Mouse (Mus musculus): ENCODE data around the gene Itprid2. TPM values are rescaled to one million over a fixed set of nuclear protein-coding genes. Genes with fewer than 3 reads are reported as not detected.

Itprid2 gene
- polyA plus RNA-seq, 2 experiments, result 1.7 to 3.6 TPM

GRCm38 (mm10) chr2:79630231-79630630 lies 4.9 kb upstream of the Itprid2 start:
- Histone ChIP-seq H3K27me3 (ENCODE audit: control insufficient read depth, insufficient read depth, low read length) (no peaks in the 10 kb centered on the region), H3K9me3 (ENCODE audit: control insufficient read depth, low read length) (no peaks in the 10 kb centered on the region), H3K27ac (no peak overlapping the region), H3K4me3 (ENCODE audit: insufficient read depth in 1 of 2, low read depth in 2 of 2, low read length in 2 of 2) (no peak overlapping the region), H3K4me1 (replicated peaks; ENCODE audit: control insufficient read depth in 2 of 2, insufficient read depth in 2 of 2, low read length in 1 of 2) (peaks cover 0 to 2% of the 10 kb centered on the region in 2 experiments; a peak in 2 of 4 replicates), H3K9ac (replicated peaks) (no peak overlapping the region), H3K4me2 (ENCODE audit: low read depth) (no peak overlapping the region), H3K36me3 (replicated peaks; ENCODE audit: control insufficient read depth, insufficient read depth, low read depth) (no peaks in the 10 kb centered on the region)
- no peak for ATAC-seq (ENCODE audit: insufficient read depth)
- no peak for TF ChIP-seq EP300 (IDR thresholded peaks at IDR 0.05; ENCODE audit: low read depth)
- no peak for TF ChIP-seq CTCF (IDR thresholded peaks at IDR 0.05; ENCODE audit: low read depth)
- DNase-seq (ENCODE audit: low read depth in 3 of 3, low spot score in 3 of 3), result no peak
- WGBS (ENCODE audit: insufficient replicate concordance), result 58% methylated on average over 2 of the region's 2 CpGs

DNA sequence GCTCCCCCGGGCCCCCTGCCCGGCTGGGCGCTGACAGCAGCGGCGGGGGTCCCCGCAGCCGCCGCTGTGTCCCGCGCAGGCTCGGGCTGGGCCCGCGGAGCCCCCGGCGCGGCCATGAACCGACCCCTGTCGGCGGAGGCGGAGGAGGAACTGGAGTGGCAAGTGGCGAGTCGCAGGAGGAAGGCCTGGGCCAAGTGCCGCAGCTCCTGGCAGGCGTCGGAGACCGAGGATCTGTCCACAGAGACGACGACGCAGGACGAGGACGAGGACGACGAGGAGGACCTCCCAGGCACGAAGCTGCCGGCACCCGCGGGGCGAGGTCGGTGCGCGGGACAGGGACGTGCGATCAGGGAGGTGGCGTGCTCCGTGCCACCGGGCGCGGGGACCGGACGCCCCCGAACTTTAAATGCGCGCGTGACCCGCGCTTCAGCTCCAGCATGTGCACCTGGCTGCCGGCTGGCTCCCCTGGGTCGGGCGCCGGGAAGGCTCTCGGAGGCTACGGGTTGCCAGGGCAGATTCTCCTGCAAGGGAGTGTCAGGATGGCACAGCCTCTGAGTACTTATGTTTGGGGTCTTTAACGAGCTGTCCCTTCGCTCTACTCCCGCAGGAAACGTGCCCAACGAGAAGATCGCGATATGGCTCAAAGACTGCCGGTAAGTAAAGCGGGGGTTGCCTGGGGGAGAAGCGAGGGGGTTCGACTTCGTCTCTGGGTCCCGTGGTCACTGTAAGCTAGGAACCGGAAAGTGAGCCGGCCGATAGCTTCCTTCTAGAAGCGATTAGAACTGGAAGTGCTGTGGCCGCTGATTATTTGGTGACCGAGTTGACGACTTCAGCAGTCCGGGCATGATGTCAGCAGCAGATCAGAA lies 507 bp downstream of the Itprid2 start:
- peak overlapping the region; percentile 2; the same call in 1 of the 2 replicates for H3K27ac ChIP-seq
- H3K27me3 ChIP-seq (ENCODE audit: control insufficient read depth, insufficient read depth, low read length), result no peaks in the 10 kb centered on the region
- peak overlapping the region; percentile 68 for H3K9ac ChIP-seq (replicated peaks)
- TF ChIP-seq EP300 (IDR thresholded peaks at IDR 0.05; ENCODE audit: low read depth) (no peak), CTCF (IDR thresholded peaks at IDR 0.05; ENCODE audit: low read depth) (no peak)
- DNase-seq (ENCODE audit: low read depth in 3 of 3, low spot score in 3 of 3) (peak; percentile 25 to 49 (median 43)), ATAC-seq (ENCODE audit: insufficient read depth) (peak; percentile 73)
- no peaks in the 10 kb centered on the region for H3K36me3 ChIP-seq (replicated peaks; ENCODE audit: control insufficient read depth, insufficient read depth, low read depth)
- H3K4me3 ChIP-seq (ENCODE audit: insufficient read depth in 1 of 2, low read depth in 2 of 2, low read length in 2 of 2), result peak overlapping the region; percentile 61 to 72
- peaks cover 0 to 4% of the 10 kb centered on the region in 2 experiments; a peak in 3 of 4 replicates for H3K4me1 ChIP-seq (replicated peaks; ENCODE audit: control insufficient read depth in 2 of 2, insufficient read depth in 2 of 2, low read length in 1 of 2)
- H3K9me3 ChIP-seq (ENCODE audit: control insufficient read depth, low read length), result no peaks in the 10 kb centered on the region
- WGBS (ENCODE audit: insufficient replicate concordance), result under 1% methylated on average over 83 of the region's 83 CpGs
- peak overlapping the region; percentile 78 for H3K4me2 ChIP-seq (ENCODE audit: low read depth)

DNA sequence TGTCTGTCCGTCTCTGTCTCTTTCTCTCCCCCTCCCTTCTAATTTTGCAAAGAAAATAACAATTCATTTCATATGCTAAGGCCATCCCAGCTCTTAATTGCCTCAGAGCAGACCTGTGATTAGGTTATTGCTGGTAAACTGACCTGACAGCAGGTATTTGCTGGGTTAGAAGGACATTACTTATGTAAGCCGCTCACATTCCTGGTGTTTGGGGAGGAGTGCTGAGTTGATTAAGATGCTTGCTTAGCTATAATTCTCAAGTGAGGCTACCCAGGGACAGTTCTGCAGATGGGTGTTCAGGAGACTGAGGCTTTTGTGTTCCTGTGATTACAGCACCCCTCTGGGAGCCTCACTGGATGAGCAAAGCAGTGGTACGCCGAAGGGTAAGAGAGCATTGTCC lies 3.8 kb downstream of the Itprid2 start:
- no peak overlapping the region for H3K9ac ChIP-seq (replicated peaks)

DNA sequence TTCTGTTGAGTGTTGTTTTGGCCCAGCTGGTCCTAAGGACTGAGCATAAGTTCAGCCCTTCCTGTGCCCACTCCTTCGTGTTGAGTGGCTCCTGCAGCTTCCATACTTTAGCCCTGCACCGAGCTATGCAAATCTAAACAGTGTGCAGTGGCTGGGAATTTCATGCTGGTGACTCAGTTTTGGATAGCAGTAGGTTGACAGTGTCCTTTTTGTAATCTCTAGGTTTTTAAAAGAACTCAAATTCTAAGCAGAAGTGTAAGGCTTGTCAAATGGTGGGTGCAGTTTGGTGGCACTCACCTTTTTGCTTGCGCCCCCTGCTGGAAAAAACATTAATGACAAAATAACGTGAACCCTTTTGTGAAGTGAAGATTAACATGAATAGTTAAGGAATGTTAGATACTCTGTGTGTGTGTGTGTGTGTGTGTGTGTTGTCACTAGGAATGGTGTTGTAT lies 11.1 kb downstream of the Itprid2 start:
- DNase-seq (ENCODE audit: low read depth in 3 of 3, low spot score in 3 of 3) (peak; percentile 29 to 46 (median 44)), ATAC-seq (ENCODE audit: insufficient read depth) (no peak)
- Histone ChIP-seq H3K9me3 (ENCODE audit: control insufficient read depth, low read length) (no peaks in the 10 kb centered on the region), H3K4me2 (ENCODE audit: low read depth) (no peak overlapping the region), H3K27ac (no peak overlapping the region), H3K27me3 (ENCODE audit: control insufficient read depth, insufficient read depth, low read length) (no peaks in the 10 kb centered on the region), H3K4me1 (replicated peaks; ENCODE audit: control insufficient read depth in 2 of 2, insufficient read depth in 2 of 2, low read length in 1 of 2) (no peaks in the 10 kb centered on the region), H3K9ac (replicated peaks) (no peak overlapping the region), H3K4me3 (ENCODE audit: insufficient read depth in 1 of 2, low read depth in 2 of 2, low read length in 2 of 2) (no peak overlapping the region), H3K36me3 (replicated peaks; ENCODE audit: control insufficient read depth, insufficient read depth, low read depth) (peaks cover 2% of the 10 kb centered on the region; the same call in 1 of the 2 replicates)
- peak; percentile 68 for TF ChIP-seq CTCF (IDR thresholded peaks at IDR 0.05; ENCODE audit: low read depth)
- TF ChIP-seq EP300 (IDR thresholded peaks at IDR 0.05; ENCODE audit: low read depth), result no peak
- WGBS (ENCODE audit: insufficient replicate concordance), result 45% methylated on average over 4 of the region's 4 CpGs

More for the DNA sequence above, 3.8 kb downstream of the Itprid2 start:
- DNase-seq (ENCODE audit: low read depth in 3 of 3, low spot score in 3 of 3) (no peak), ATAC-seq (ENCODE audit: insufficient read depth) (no peak)
- Histone ChIP-seq H3K4me1 (replicated peaks; ENCODE audit: control insufficient read depth in 2 of 2, insufficient read depth in 2 of 2, low read length in 1 of 2) (peaks cover 0 to 4% of the 10 kb centered on the region in 2 experiments; a peak in 3 of 4 replicates), H3K4me2 (ENCODE audit: low read depth) (no peak overlapping the region), H3K27ac (no peak overlapping the region), H3K36me3 (replicated peaks; ENCODE audit: control insufficient read depth, insufficient read depth, low read depth) (no peaks in the 10 kb centered on the region), H3K9me3 (ENCODE audit: control insufficient read depth, low read length) (no peaks in the 10 kb centered on the region), H3K4me3 (ENCODE audit: insufficient read depth in 1 of 2, low read depth in 2 of 2, low read length in 2 of 2) (no peak overlapping the region), H3K27me3 (ENCODE audit: control insufficient read depth, insufficient read depth, low read length) (no peaks in the 10 kb centered on the region)
- 77% methylated on average over 4 of the region's 4 CpGs for WGBS (ENCODE audit: insufficient replicate concordance)
- no peak for TF ChIP-seq CTCF (IDR thresholded peaks at IDR 0.05; ENCODE audit: low read depth)
- TF ChIP-seq EP300 (IDR thresholded peaks at IDR 0.05; ENCODE audit: low read depth), result no peak

DNA sequence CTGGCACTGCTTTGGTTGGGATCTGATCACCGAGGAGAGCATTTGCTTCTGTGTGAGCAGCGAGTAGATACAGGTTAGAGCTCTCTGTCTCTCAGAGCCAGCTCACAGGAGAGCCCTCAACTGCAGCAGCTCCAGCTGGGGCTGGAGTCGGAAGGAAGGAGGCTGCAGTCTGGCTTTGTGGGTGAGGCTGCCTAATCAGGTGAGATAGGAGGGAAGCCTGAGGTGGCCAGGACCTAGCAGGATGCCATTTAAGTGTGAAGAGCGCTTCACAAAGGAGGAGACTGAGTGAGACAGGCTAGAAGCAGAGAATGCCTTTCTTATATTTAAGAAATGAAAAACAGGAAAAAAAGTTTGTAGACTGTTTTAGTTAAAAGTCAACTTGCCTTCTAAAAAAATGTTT lies 11.9 kb downstream of the Itprid2 start:
- no peaks in the 10 kb centered on the region for H3K4me1 ChIP-seq (replicated peaks; ENCODE audit: control insufficient read depth in 2 of 2, insufficient read depth in 2 of 2, low read length in 1 of 2)
- TF ChIP-seq CTCF (IDR thresholded peaks at IDR 0.05; ENCODE audit: low read depth) (no peak), EP300 (IDR thresholded peaks at IDR 0.05; ENCODE audit: low read depth) (no peak)
- ATAC-seq (ENCODE audit: insufficient read depth) (no peak), DNase-seq (ENCODE audit: low read depth in 3 of 3, low spot score in 3 of 3) (no peak)
- no peaks in the 10 kb centered on the region for H3K27me3 ChIP-seq (ENCODE audit: control insufficient read depth, insufficient read depth, low read length)
- no peak overlapping the region for H3K27ac ChIP-seq
- 67% methylated on average over 4 of the region's 4 CpGs for WGBS (ENCODE audit: insufficient replicate concordance)
- H3K4me3 ChIP-seq (ENCODE audit: insufficient read depth in 1 of 2, low read depth in 2 of 2, low read length in 2 of 2), result no peak overlapping the region
- H3K36me3 ChIP-seq (replicated peaks; ENCODE audit: control insufficient read depth, insufficient read depth, low read depth), result peaks cover 2% of the 10 kb centered on the region; the same call in 1 of the 2 replicates
- no peak overlapping the region for H3K9ac ChIP-seq (replicated peaks)
- H3K4me2 ChIP-seq (ENCODE audit: low read depth), result no peak overlapping the region
- no peaks in the 10 kb centered on the region for H3K9me3 ChIP-seq (ENCODE audit: control insufficient read depth, low read length)

All from liver, embryonic 14.5 days (tissue).